Mouse (Mus musculus) forebrain, embryonic 16.5 days (tissue): Measurements from ENCODE around the gene Gsdma3. TPM values are rescaled to one million over a fixed set of nuclear protein-coding genes. Genes with fewer than 3 reads are reported as not detected.
"Not testable (repeated sequence)": the region's sequence is repeated elsewhere in the genome, so short reads cannot be mapped to it uniquely, and the experiment has no call there.

Source experiments
- ATAC-seq: fragments of 200-750 bp; cut with Nextera tagmentation; 2 replicates; pipeline ENCODE4 v1.8.0; 2017; ENCODE audit warnings: mild to moderate bottlenecking, moderate library complexity
- H3K27ac ChIP-seq: fragments of 300-500 bp; sonication (generic); 2 replicates; pipeline ENCODE4 v1.5.1; 2014; ENCODE audit warnings: low read length, control low read depth
- H3K27me3 ChIP-seq: fragments of 300-500 bp; sonication (generic); replicated peaks from 2 replicates; pipeline ENCODE4 v1.6.1; 2014; ENCODE audit warnings: low read length; ENCODE audit not compliant: control insufficient read depth, insufficient read depth
- H3K36me3 ChIP-seq: fragments of 300-500 bp; sonication (generic); 2 replicates; pipeline ENCODE4 v1.6.1; 2014; ENCODE audit not compliant: control insufficient read depth, insufficient read depth
- H3K4me1 ChIP-seq: fragments of 300-500 bp; sonication (generic); replicated peaks from 2 replicates; pipeline ENCODE4 v1.6.1; 2014; ENCODE audit warnings: low read length; ENCODE audit not compliant: control insufficient read depth, insufficient read depth
- H3K4me2 ChIP-seq: fragments of 300-500 bp; sonication (generic); 2 replicates; pipeline ENCODE4 v1.6.1; 2014; ENCODE audit warnings: mild to moderate bottlenecking, low read length, control low read depth
- H3K4me3 ChIP-seq: fragments of 300-500 bp; sonication (generic); replicated peaks from 2 replicates; pipeline ENCODE4 v1.5.1; 2014; ENCODE audit warnings: mild to moderate bottlenecking, low read length, control low read depth
- H3K9ac ChIP-seq: fragments of 300-500 bp; sonication (generic); replicated peaks from 2 replicates; pipeline ENCODE4 v1.6.1; 2014; ENCODE audit warnings: low read depth, low read length, control low read depth
- H3K9me3 ChIP-seq: fragments of 300-500 bp; sonication (generic); 2 replicates; pipeline ENCODE4 v1.6.1; 2016; ENCODE audit warnings: low read length; ENCODE audit not compliant: control insufficient read depth
- WGBS: fragments of 180-500 bp; shearing (Covaris S2); extraction: QIAGEN DNeasy Blood & Tissue Kit; methylation state at CpG from one replicate; pipeline ENCODE4 v1.1.7; 2014; 5-methylcytosine and 5-hydroxymethylcytosine counted together
- polyA plus RNA-seq: library from polyadenylated mRNA; unstranded; fragments of >200 nt; fragmentation: Nextera tagmentation; extraction: Ambion mirVana; gene quantifications from 2 replicates; pipeline ENCODE4 v1.2.1, GENCODE M21; 2015

The Gsdma3 gene
- polyA plus RNA-seq, 1 experiment from 2014 or later: not detected

- not testable (repeated sequence) for ATAC-seq
- 78% methylated on average over 6 of the region's 6 CpGs for WGBS
Observed at GRCm38 (mm10) chr11:98604911-98605310, 21.2 kb upstream of the Gsdma3 start.

GRCm38 (mm10) chr11:98606763-98607162 is 19.4 kb upstream of the Gsdma3 start:
- Histone ChIP-seq H3K4me2 (no peak overlapping the region), H3K27me3 (no peaks in the 10 kb centered on the region; the same call in 1 of the 2 replicates), H3K4me3 (no peak overlapping the region), H3K4me1 (no peaks in the 10 kb centered on the region; the same call in 1 of the 2 replicates), H3K9ac (no peak overlapping the region), H3K36me3 (no peaks in the 10 kb centered on the region), H3K9me3 (no peaks in the 10 kb centered on the region), H3K27ac (no peak overlapping the region)
- ATAC-seq: no peak
- WGBS: 11% methylated on average over 3 of the region's 3 CpGs

More at GRCm38 (mm10) chr11:98604911-98605310, 21.2 kb upstream of the Gsdma3 start:
- H3K4me1 ChIP-seq, H3K9me3 ChIP-seq, H3K4me3 ChIP-seq, H3K27ac ChIP-seq, H3K36me3 ChIP-seq, H3K4me2 ChIP-seq, H3K9ac ChIP-seq, H3K27me3 ChIP-seq: not testable (repeated sequence)

- no peaks in the 10 kb centered on the region for H3K4me1 ChIP-seq
- ATAC-seq: no peak
Observed at GRCm38 (mm10) chr11:98620791-98621190, 5.4 kb upstream of the Gsdma3 start.

GRCm38 (mm10) chr11:98623981-98624380 is 2.2 kb upstream of the Gsdma3 start:
- not testable (repeated sequence) for ATAC-seq, H3K36me3 ChIP-seq, H3K4me3 ChIP-seq, H3K4me1 ChIP-seq, H3K27me3 ChIP-seq, H3K9me3 ChIP-seq, H3K9ac ChIP-seq, H3K27ac ChIP-seq, H3K4me2 ChIP-seq
- 85% methylated on average over 6 of the region's 6 CpGs for WGBS

More at GRCm38 (mm10) chr11:98620791-98621190, 5.4 kb upstream of the Gsdma3 start:
- no peak overlapping the region for H3K4me3 ChIP-seq
- H3K9me3 ChIP-seq: no peaks in the 10 kb centered on the region
- no peak overlapping the region for H3K27ac ChIP-seq
- no peak overlapping the region for H3K4me2 ChIP-seq
- H3K36me3 ChIP-seq: no peaks in the 10 kb centered on the region
- H3K27me3 ChIP-seq: no peaks in the 10 kb centered on the region
- 94% methylated on average over 13 of the region's 13 CpGs for WGBS
- no peak overlapping the region for H3K9ac ChIP-seq

- H3K9me3 ChIP-seq, ATAC-seq, H3K4me2 ChIP-seq, H3K9ac ChIP-seq, H3K27ac ChIP-seq, H3K36me3 ChIP-seq, H3K4me3 ChIP-seq, H3K4me1 ChIP-seq, H3K27me3 ChIP-seq: not testable (repeated sequence)
- WGBS: 95% methylated on average over 2 of the region's 2 CpGs
Observed at GRCm38 (mm10) chr11:98624381-98624780, 1.8 kb upstream of the Gsdma3 start.

- Histone ChIP-seq H3K9me3 (no peaks in the 10 kb centered on the region), H3K4me1 (no peaks in the 10 kb centered on the region), H3K9ac (no peak overlapping the region), H3K4me2 (no peak overlapping the region), H3K27me3 (no peaks in the 10 kb centered on the region), H3K4me3 (no peak overlapping the region), H3K36me3 (no peaks in the 10 kb centered on the region), H3K27ac (no peak overlapping the region)
- ATAC-seq: no peak
- WGBS: 91% methylated on average over 3 of the region's 3 CpGs
Observed at GRCm38 (mm10) chr11:98628706-98629105, 2.5 kb downstream of the Gsdma3 start.

- Histone ChIP-seq H3K27ac (no peak overlapping the region), H3K9me3 (no peaks in the 10 kb centered on the region), H3K4me1 (no peaks in the 10 kb centered on the region), H3K27me3 (no peaks in the 10 kb centered on the region), H3K36me3 (no peaks in the 10 kb centered on the region), H3K9ac (no peak overlapping the region), H3K4me3 (no peak overlapping the region), H3K4me2 (no peak overlapping the region)
- 88% methylated on average over 5 of the region's 5 CpGs for WGBS
- no peak for ATAC-seq
Observed at GRCm38 (mm10) chr11:98630646-98631045, 4.5 kb downstream of the Gsdma3 start.

GRCm38 (mm10) chr11:98635312-98635970 is 9.3 kb downstream of the Gsdma3 start:
- H3K4me2 ChIP-seq, H3K27me3 ChIP-seq, H3K4me3 ChIP-seq, H3K9ac ChIP-seq, H3K36me3 ChIP-seq, H3K4me1 ChIP-seq, H3K9me3 ChIP-seq, ATAC-seq, H3K27ac ChIP-seq: not testable (repeated sequence)
- 33% methylated on average over 10 of the region's 10 CpGs for WGBS

GRCm38 (mm10) chr11:98637501-98637900 is 11.3 kb downstream of the Gsdma3 start:
- Histone ChIP-seq H3K4me2 (no peak overlapping the region), H3K4me1 (no peaks in the 10 kb centered on the region), H3K9me3 (no peaks in the 10 kb centered on the region), H3K9ac (no peak overlapping the region), H3K36me3 (no peaks in the 10 kb centered on the region), H3K4me3 (no peak overlapping the region), H3K27me3 (no peaks in the 10 kb centered on the region), H3K27ac (no peak overlapping the region)
- no peak for ATAC-seq
- WGBS: 77% methylated on average over 1 of the region's 1 CpGs

GRCm38 (mm10) chr11:98640091-98640490 is 13.9 kb downstream of the Gsdma3 start:
- no peak for ATAC-seq
- Histone ChIP-seq H3K9me3 (no peaks in the 10 kb centered on the region), H3K4me1 (no peaks in the 10 kb centered on the region), H3K4me2 (no peak overlapping the region), H3K9ac (no peak overlapping the region), H3K4me3 (no peak overlapping the region), H3K27ac (no peak overlapping the region), H3K36me3 (no peaks in the 10 kb centered on the region), H3K27me3 (no peaks in the 10 kb centered on the region)
- 71% methylated on average over 5 of the region's 5 CpGs for WGBS
